Mouse (Mus musculus): ENCODE data around the gene Mybpc2. TPM values are rescaled to one million over a fixed set of nuclear protein-coding genes. Genes with fewer than 3 reads are reported as not detected.

Mybpc2 gene
- total and polyA plus RNA-seq, 3 experiments, result 2.0 to 8.3 (median 5.0) TPM

DNA sequence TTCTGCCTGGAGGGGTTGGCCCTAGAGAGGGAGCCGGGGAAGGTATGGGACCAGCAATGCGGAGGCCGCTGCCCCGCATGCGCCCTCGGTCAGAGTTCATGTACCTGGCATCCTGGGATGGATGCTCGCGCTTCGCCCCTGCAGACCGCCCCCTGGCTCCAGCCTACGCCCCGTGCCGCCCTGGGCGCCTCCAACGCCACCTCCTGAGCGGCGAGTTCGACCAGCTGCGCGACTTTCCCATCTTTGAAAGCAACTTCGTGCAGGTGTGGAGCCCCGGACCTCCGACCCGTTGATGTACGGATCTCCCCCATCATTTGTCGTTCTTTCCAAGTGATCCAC lies 27.7 kb downstream of the Mybpc2 start:
- H3K36me3 ChIP-seq (replicated peaks in 1 of 2; ENCODE audit: control insufficient read depth in 1 of 2, insufficient read depth in 1 of 2, low read length in 1 of 2), result peaks cover 13 to 46% of the 10 kb centered on the region in 2 experiments
- TF ChIP-seq ZMIZ1 (IDR thresholded peaks at IDR 0.05; ENCODE audit: low read depth, low read length) (peak; percentile 87; the same call in 1 of the 2 replicates), CTCF (conservative IDR thresholded peaks at IDR 0.05 in 1 of 2, IDR thresholded peaks at IDR 0.05 in 1 of 2; ENCODE audit: low read depth in 2 of 2, low read length in 2 of 2) (peak in 1 of 2 experiments; percentile 7; a peak in 1 of 4 replicates), CHD2 (IDR thresholded peaks at IDR 0.05; ENCODE audit: low read length) (no peak)
- H3K4me2 ChIP-seq (ENCODE audit: insufficient read depth, low read depth, poor library complexity, severe bottlenecking), result peak overlapping the region; percentile 57; the same call in 1 of the 2 replicates
- DNase-seq (ENCODE audit: extremely low read depth), result no peak
- H3K27ac ChIP-seq (ENCODE audit: insufficient read depth, low read depth), result peak overlapping the region; percentile 66
- H3K4me1 ChIP-seq (ENCODE audit: control insufficient read depth in 1 of 2, insufficient read depth in 2 of 2), result peaks cover 4 to 21% of the 10 kb centered on the region in 2 experiments; a peak in 3 of 4 replicates
- in situ Hi-C loops (cut with MboI; ENCODE audit: low pct_ligation_motif_present, low pct_unique_long_range_greater_than_20kb, low sequenced_read_pairs), result loop anchor here (10.0 kb wide), 1 partner anchor 232 kb away; the partner anchor contains the start of gene Gm15517
- peak overlapping the region; percentile 70 to 76 (median 73) for H3K4me3 ChIP-seq (replicated peaks in 1 of 3; ENCODE audit: low read depth in 2 of 3, low read length in 2 of 3, poor library complexity in 1 of 3)
- peaks cover 8% of the 10 kb centered on the region; the same call in 1 of the 2 replicates for H3K79me2 ChIP-seq (replicated peaks; ENCODE audit: control insufficient read depth, extremely low read depth, insufficient read depth, poor library complexity, severe bottlenecking)
- H3K9me3 ChIP-seq (replicated peaks; ENCODE audit: low read length), result no peaks in the 10 kb centered on the region
- dilution Hi-C loops (cut with MboI; ENCODE audit: extremely low pct_ligation_motif_present, extremely low pct_unique_long_range_greater_than_20kb, low sequenced_read_pairs), result no loop called here
- H3K27me3 ChIP-seq (replicated peaks), result no peaks in the 10 kb centered on the region
- peak overlapping the region; percentile 35; the same call in 1 of the 2 replicates for H3K9ac ChIP-seq (ENCODE audit: insufficient read depth, low read depth)

DNA sequence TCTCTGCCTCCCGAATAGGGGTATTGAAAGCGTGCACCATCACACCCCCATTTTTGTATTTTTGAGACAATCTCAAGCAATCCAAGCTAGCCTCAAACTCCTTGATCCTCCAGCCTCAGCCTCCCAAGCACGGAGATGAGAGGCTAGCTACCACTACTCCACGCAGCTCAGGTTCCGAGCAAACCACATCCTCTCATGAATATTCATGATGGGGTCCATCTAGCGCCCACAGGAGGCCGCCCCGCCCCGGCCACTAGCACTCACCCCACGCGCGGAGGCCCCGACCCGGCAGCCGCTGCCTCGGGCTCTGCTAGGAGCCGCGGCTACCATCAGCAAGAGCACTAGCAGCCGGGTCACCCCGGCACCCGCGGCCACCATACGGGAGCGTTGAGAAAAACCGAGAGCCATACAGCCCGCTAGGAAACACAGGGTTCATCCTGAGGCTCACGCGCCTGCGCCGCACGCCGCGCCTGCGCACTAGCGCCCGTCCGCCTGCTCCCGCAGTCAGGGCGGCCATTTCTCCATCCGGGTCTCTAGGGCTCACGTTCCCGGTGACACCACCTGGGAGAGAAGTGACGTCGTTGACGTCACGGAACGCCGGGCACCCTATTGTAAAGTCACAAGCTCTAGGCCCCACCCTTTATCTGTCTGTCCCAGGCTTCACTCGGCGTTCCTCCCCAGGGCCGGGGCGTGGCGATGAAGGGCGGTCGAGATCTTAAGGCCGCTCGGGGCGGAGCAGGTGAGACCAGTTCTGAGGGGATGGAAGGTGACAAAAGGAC lies 28.3 kb downstream of the Mybpc2 start, which contains the start of the genes Emc10 and Fam71e1:
TSS of gene Emc10 (minus strand) at position 538 of the 779 bp plus-strand sequence.
TSS of gene Fam71e1 (plus strand) at position 590 of the 779 bp plus-strand sequence.
- H3K9ac ChIP-seq (ENCODE audit: insufficient read depth, low read depth), result peak within 1 kb of the TSS; percentile 83
- H3K36me3 ChIP-seq (replicated peaks in 1 of 2; ENCODE audit: control insufficient read depth in 1 of 2, insufficient read depth in 1 of 2, low read length in 1 of 2), result peaks cover 18 to 46% of the 10 kb centered on the region in 2 experiments
- H3K4me1 ChIP-seq (ENCODE audit: control insufficient read depth in 1 of 2, insufficient read depth in 2 of 2), result peaks cover 4 to 21% of the 10 kb centered on the region in 2 experiments; a peak in 3 of 4 replicates
- dilution Hi-C loops (cut with MboI; ENCODE audit: extremely low pct_ligation_motif_present, extremely low pct_unique_long_range_greater_than_20kb, low sequenced_read_pairs) (no loop called here), in situ Hi-C loops (cut with MboI; ENCODE audit: low pct_ligation_motif_present, low pct_unique_long_range_greater_than_20kb, low sequenced_read_pairs) (loop anchor here (10.0 kb wide), 1 partner anchor 231 kb away; the partner anchor contains the start of gene Gm15517)
- H3K27me3 ChIP-seq (replicated peaks), result no peaks in the 10 kb centered on the region
- H3K79me2 ChIP-seq (replicated peaks; ENCODE audit: control insufficient read depth, extremely low read depth, insufficient read depth, poor library complexity, severe bottlenecking), result peaks cover 8% of the 10 kb centered on the region; the same call in 1 of the 2 replicates
- peak; percentile 99 for DNase-seq (ENCODE audit: extremely low read depth)
- H3K4me2 ChIP-seq (ENCODE audit: insufficient read depth, low read depth, poor library complexity, severe bottlenecking), result peak within 1 kb of the TSS; percentile 77
- H3K4me3 ChIP-seq (replicated peaks in 1 of 3; ENCODE audit: low read depth in 2 of 3, low read length in 2 of 3, poor library complexity in 1 of 3), result peak within 1 kb of the TSS; percentile 70 to 76 (median 73)
- H3K9me3 ChIP-seq (replicated peaks; ENCODE audit: low read length), result no peaks in the 10 kb centered on the region
- peak within 1 kb of the TSS; percentile 67 for H3K27ac ChIP-seq (ENCODE audit: insufficient read depth, low read depth)
- TF ChIP-seq GABPA (IDR thresholded peaks at IDR 0.05; ENCODE audit: insufficient replicate concordance, low read depth, low read length), result peak; percentile 97
- TF ChIP-seq USF2 (conservative IDR thresholded peaks at IDR 0.05; ENCODE audit: low read depth, low read length), result no peak
- 0 out of 2 replicates have a peak, but pooled peaks have one; percentile 25 for TF ChIP-seq UBTF (IDR thresholded peaks at IDR 0.05; ENCODE audit: low read depth, low read length)
- TF ChIP-seq POLR2A (IDR thresholded peaks at IDR 0.05; ENCODE audit: low read depth, low read length), result peak; percentile 96
- TF ChIP-seq RAD21 (IDR thresholded peaks at IDR 0.05; ENCODE audit: low read depth, low read length), result no peak
- TF ChIP-seq JUN (IDR thresholded peaks at IDR 0.05; ENCODE audit: insufficient read depth, low read depth, low read length), result peak; percentile 37
- TF ChIP-seq ZKSCAN1 (IDR thresholded peaks at IDR 0.05; ENCODE audit: borderline replicate concordance, low read depth, low read length), result no peak
- peak; percentile 78 for TF ChIP-seq ELF1 (IDR thresholded peaks at IDR 0.05; ENCODE audit: low read depth, low read length)
- peak; percentile 69; the same call in 1 of the 2 replicates for TF ChIP-seq MAX (IDR thresholded peaks at IDR 0.05; ENCODE audit: low read length)
- no peak for TF ChIP-seq EP300 (IDR thresholded peaks at IDR 0.05; ENCODE audit: low read length)
- TF ChIP-seq JUND (conservative IDR thresholded peaks at IDR 0.05; ENCODE audit: low read depth, low read length), result 0 out of 2 replicates have a peak, but pooled peaks have one; percentile 20
- 0 out of 2 replicates have a peak, but pooled peaks have one; percentile 22 for TF ChIP-seq MAFK (IDR thresholded peaks at IDR 0.05; ENCODE audit: insufficient replicate concordance, low read length)
- TF ChIP-seq POLR2AphosphoS2 (IDR thresholded peaks at IDR 0.05; ENCODE audit: low read depth, low read length), result peak; percentile 77; the same call in 1 of the 2 replicates
- peak; percentile 15; the same call in 1 of the 2 replicates for TF ChIP-seq SIN3A (IDR thresholded peaks at IDR 0.05; ENCODE audit: low read length)
- TF ChIP-seq SMC3 (IDR thresholded peaks at IDR 0.05; ENCODE audit: low read depth, low read length), result no peak
- peak; percentile 68; the same call in 1 of the 2 replicates for TF ChIP-seq KAT2A (IDR thresholded peaks at IDR 0.05; ENCODE audit: insufficient replicate concordance, low read length)
- TF ChIP-seq CTCF (conservative IDR thresholded peaks at IDR 0.05 in 1 of 2, IDR thresholded peaks at IDR 0.05 in 1 of 2; ENCODE audit: low read depth in 2 of 2, low read length in 2 of 2), result no peak
- no peak; the same call in 1 of the 2 replicates for TF ChIP-seq RCOR1 (conservative IDR thresholded peaks at IDR 0.05; ENCODE audit: low read depth, low read length)
- peak; percentile 85 for TF ChIP-seq IRF4 (IDR thresholded peaks at IDR 0.05; ENCODE audit: low read depth, low read length)
- peak; percentile 78 for TF ChIP-seq HCFC1 (IDR thresholded peaks at IDR 0.05; ENCODE audit: low read depth, low read length)
- TF ChIP-seq NELFE (IDR thresholded peaks at IDR 0.05; ENCODE audit: low read depth, low read length), result peak; percentile 91; the same call in 1 of the 2 replicates
- peak; percentile 58; the same call in 1 of the 2 replicates for TF ChIP-seq TBP (conservative IDR thresholded peaks at IDR 0.05; ENCODE audit: low read depth, low read length)
- peak; percentile 5; the same call in 1 of the 2 replicates for TF ChIP-seq MXI1 (IDR thresholded peaks at IDR 0.05; ENCODE audit: low read depth, low read length)
- TF ChIP-seq USF1 (IDR thresholded peaks at IDR 0.05; ENCODE audit: low read depth, low read length), result no peak
- no peak for TF ChIP-seq ZC3H11A (IDR thresholded peaks at IDR 0.05; ENCODE audit: low read depth, low read length)
- TF ChIP-seq MEF2A (IDR thresholded peaks at IDR 0.05; ENCODE audit: borderline replicate concordance, low read depth, low read length), result no peak; the same call in 1 of the 2 replicates
- TF ChIP-seq E2F4 (IDR thresholded peaks at IDR 0.05; ENCODE audit: insufficient replicate concordance, low read depth, low read length), result no peak
